In the genomic region with DNA sequence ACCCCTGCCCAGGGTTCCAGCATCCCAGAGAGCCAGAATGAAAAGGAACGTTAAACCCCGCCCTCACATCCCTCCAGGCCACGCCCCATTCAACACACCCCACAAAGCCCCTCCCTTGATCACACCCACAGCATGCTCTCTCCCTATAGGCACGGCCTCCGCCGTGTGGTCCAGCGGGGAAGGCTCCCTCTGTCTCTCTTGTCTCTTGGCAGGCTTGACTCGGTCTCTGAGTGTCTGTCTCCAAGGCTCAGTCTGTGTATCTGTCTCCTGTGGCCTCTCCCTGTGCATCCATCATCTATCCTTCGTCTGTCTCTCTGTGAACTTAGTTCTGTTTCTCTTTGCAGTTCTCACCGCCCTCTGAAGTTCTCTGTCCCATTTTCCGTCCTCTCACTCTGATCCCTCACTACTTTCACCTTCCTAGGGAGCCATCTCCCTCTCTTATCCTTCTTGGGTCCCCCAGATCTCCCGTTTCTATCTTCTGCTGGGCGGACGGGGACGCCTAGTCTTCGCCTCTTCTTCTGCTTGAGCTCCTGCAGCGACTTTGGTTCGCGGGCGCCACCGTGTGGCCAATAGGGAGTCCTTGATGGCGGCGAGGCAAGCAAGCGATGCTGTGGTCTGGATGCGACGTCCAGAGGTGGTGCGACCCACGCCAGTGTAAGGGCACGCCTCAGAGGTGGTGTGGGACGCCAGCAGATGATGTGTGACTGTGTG, we compare ENCODE assay signal across 8 mouse cellular contexts. TPM values are rescaled to one million over a fixed set of nuclear protein-coding genes. Genes with fewer than 3 reads are reported as not detected.
DNase-seq lines count a peak whose midpoint lies in the region; ATAC-seq and TF ChIP-seq lines count a peak whose summit lies in the region.

A gene (plus strand): TSS at position 146 of the 711 bp plus-strand sequence.

- peak; percentile 84 for ATAC-seq in embryonic facial prominence, embryonic 15.5 days (ENCODE audit: insufficient number of reproducible peaks, low FRiP score, low TSS enrichment, low read depth)
- peak; percentile 81 for ATAC-seq in kidney, embryonic 14.5 days (ENCODE audit: low FRiP score, low TSS enrichment)

- H3K9ac ChIP-seq in embryonic facial prominence, embryonic 15.5 days: peak within 1 kb of the TSS; percentile 23; the same call in 1 of the 2 replicates
- H3K9ac ChIP-seq in kidney, embryonic 14.5 days (ENCODE audit: low read depth, low read length): peak within 1 kb of the TSS; percentile 25; the same call in 1 of the 2 replicates

- H3K4me3 ChIP-seq in bone marrow, adult 2 months (replicated peaks; ENCODE audit: control insufficient read depth, low read depth, low read length): peak within 1 kb of the TSS; percentile 54
- H3K4me3 ChIP-seq in embryonic facial prominence, embryonic 15.5 days (replicated peaks): peak within 1 kb of the TSS; percentile 40
- H3K4me3 ChIP-seq in heart, embryonic 10.5 days: peak within 1 kb of the TSS; percentile 54
- H3K4me3 ChIP-seq in kidney, embryonic 14.5 days (ENCODE audit: low read length): peak within 1 kb of the TSS; percentile 35

- DNase-seq in 3T3-L1 (ENCODE audit: low read depth, low spot score) (peak; percentile 93), liver (peak; percentile 87)
- DNase-seq in heart, embryonic 10.5 days (ENCODE audit: low spot score): peak; percentile 95
- DNase-seq in monocyte, adult 2 months (ENCODE audit: low read depth in 1 of 2, low spot score in 2 of 2): peak; percentile 36 to 68
- DNase-seq in spleen, postnatal 14 days (ENCODE audit: low spot score in 2 of 2): peak; percentile 61 to 79

- peaks cover 2% of the 10 kb centered on the region for H3K4me1 ChIP-seq in bone marrow, adult 2 months (ENCODE audit: control insufficient read depth, insufficient read depth, low read length)
- peaks cover 64% of the 10 kb centered on the region for H3K4me1 ChIP-seq in embryonic facial prominence, embryonic 15.5 days
- H3K4me1 ChIP-seq in heart, embryonic 10.5 days: peaks cover 55% of the 10 kb centered on the region
- H3K4me1 ChIP-seq in kidney, embryonic 14.5 days (ENCODE audit: control insufficient read depth, insufficient read depth, low read length): peaks cover 24% of the 10 kb centered on the region; the same call in 1 of the 2 replicates

- TF ChIP-seq CTCF in bone marrow, adult 2 months (IDR thresholded peaks at IDR 0.05; ENCODE audit: control insufficient read depth, insufficient read depth, low read length): peak; percentile 92

- H3K27me3 ChIP-seq in embryonic facial prominence, embryonic 15.5 days: peaks cover 8% of the 10 kb centered on the region
- peaks cover 34% of the 10 kb centered on the region for H3K27me3 ChIP-seq in heart, embryonic 10.5 days (ENCODE audit: insufficient read depth, poor library complexity, severe bottlenecking)
- peaks cover 10% of the 10 kb centered on the region for H3K27me3 ChIP-seq in kidney, embryonic 14.5 days (ENCODE audit: control insufficient read depth, insufficient read depth, low read length)

- H3K36me3 ChIP-seq in embryonic facial prominence, embryonic 15.5 days: peaks cover 15% of the 10 kb centered on the region; the same call in 1 of the 2 replicates
- peaks cover 27% of the 10 kb centered on the region for H3K36me3 ChIP-seq in heart, embryonic 10.5 days
- H3K36me3 ChIP-seq in kidney, embryonic 14.5 days (ENCODE audit: control insufficient read depth, insufficient read depth, low read length): no peaks in the 10 kb centered on the region; the same call in 1 of the 2 replicates

- H3K9me3 ChIP-seq in embryonic facial prominence, embryonic 15.5 days (replicated peaks): no peaks in the 10 kb centered on the region
- no peaks in the 10 kb centered on the region for H3K9me3 ChIP-seq in heart, embryonic 10.5 days
- no peaks in the 10 kb centered on the region for H3K9me3 ChIP-seq in kidney, embryonic 14.5 days (ENCODE audit: control insufficient read depth, low read length)

- H3K4me2 ChIP-seq in embryonic facial prominence, embryonic 15.5 days (replicated peaks): peak within 1 kb of the TSS; percentile 67
- peak within 1 kb of the TSS; percentile 67 for H3K4me2 ChIP-seq in kidney, embryonic 14.5 days (replicated peaks; ENCODE audit: low read depth, low read length)

- under 1% methylated on average over 30 of the region's 30 CpGs for WGBS in bone marrow, adult 2 months
- WGBS in embryonic facial prominence, embryonic 15.5 days: under 1% methylated on average over 30 of the region's 30 CpGs
- under 1% methylated on average over 30 of the region's 30 CpGs for WGBS in heart, embryonic 10.5 days
- WGBS in kidney, embryonic 14.5 days: under 1% methylated on average over 30 of the region's 30 CpGs

- H3K27ac ChIP-seq in bone marrow, adult 2 months (ENCODE audit: control insufficient read depth, insufficient read depth, low read depth, low read length, poor library complexity): no peak within 1 kb of the TSS
- H3K27ac ChIP-seq in embryonic facial prominence, embryonic 15.5 days (replicated peaks): peak within 1 kb of the TSS; percentile 96
- H3K27ac ChIP-seq in heart, embryonic 10.5 days: peak within 1 kb of the TSS; percentile 77
- peak within 1 kb of the TSS; percentile 93 for H3K27ac ChIP-seq in kidney, embryonic 14.5 days (ENCODE audit: low read depth, low read length)

- no peak for TF ChIP-seq POLR2A in bone marrow, adult 2 months (IDR thresholded peaks at IDR 0.05; ENCODE audit: borderline replicate concordance, control insufficient read depth, low read depth, low read length)

RNA-seq across cellular contexts. Expression of the gene that starts here (rescaled TPM):
- not detected in 2 replicates for polyA plus RNA-seq in bone marrow, adult 2 months (2011; ENCODE audit: insufficient read depth, insufficient read length, low replicate concordance, missing spikeins)
- polyA plus RNA-seq in embryonic facial prominence, embryonic 15.5 days (2015; fragmentation: Nextera tagmentation; extraction: Ambion mirVana): 27.8 and 36.3 TPM in 2 replicates
- polyA plus RNA-seq in heart, embryonic 10.5 days (2016; fragmentation: Nextera tagmentation; extraction: Ambion mirVana): 3.0 and 6.3 TPM in 2 replicates
- 7.5 TPM in 2 replicates for polyA plus RNA-seq in kidney, embryonic 14.5 days (2014; fragmentation: Nextera tagmentation; extraction: Ambion mirVana)
